Mouse (Mus musculus): Measurements from ENCODE around the gene Nol3. TPM values are rescaled to one million over a fixed set of nuclear protein-coding genes. Genes with fewer than 3 reads are reported as not detected.
A peak's percentile ranks its signal among the peaks of the same experiment; 100 is the strongest.

Nol3 gene
- total RNA-seq, 2 experiments from 2014 or later, result 22.3 to 22.8 TPM

DNA sequence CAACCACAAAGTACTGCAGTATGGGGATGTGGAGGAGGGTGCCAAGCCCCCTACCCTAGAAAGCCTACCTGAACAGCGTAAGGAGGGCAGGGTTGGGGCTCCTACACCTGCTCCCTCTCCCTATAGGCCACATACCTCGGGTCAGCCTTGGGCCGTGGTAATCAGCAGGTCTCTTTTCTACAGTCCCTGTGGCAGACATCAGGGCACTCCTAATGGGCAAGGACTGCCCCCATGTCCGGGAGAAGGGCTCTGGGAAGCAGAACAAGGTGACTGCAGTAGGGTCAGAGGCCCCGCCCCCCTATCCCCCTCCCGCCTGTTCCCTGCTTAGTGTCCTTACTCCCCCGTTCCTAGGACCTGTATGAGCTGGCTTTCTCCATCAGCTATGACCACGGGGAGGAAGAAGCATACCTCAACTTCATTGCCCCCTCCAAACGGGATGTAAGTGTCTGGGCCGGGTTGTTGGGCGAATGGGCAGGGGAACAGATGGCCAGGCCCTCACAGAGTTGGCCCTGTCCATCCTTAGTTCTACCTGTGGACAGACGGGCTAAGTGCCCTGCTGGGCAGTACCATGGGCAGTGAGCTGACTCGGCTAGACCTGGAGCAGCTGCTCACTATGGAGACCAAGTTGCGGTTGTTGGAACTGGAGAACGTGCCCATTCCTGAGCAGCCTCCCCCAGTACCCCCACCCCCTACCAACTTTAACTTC is 33.4 kb downstream of the Nol3 start:
- no peak for DNase-seq

DNA sequence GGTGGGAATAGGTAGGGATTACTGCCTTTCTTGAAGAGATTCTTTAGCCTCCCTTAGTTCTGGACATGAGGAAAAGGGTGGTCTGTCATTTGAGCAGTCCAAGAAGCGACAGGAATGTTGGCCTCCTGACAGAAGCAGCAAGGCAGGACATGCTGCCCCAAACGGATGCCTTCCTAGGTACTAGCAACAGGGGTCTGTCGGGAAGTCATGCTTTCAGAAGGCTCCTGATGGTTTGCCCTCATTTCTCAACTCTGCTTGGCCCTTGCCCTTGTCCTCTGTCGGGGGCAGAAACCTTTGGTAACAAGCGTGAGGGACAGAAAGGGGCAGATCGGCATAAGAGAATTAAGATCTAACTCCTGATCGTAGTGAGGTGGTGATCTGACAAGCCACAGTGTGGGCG is 34.2 kb downstream of the Nol3 start:
- DNase-seq, result no peak

DNA sequence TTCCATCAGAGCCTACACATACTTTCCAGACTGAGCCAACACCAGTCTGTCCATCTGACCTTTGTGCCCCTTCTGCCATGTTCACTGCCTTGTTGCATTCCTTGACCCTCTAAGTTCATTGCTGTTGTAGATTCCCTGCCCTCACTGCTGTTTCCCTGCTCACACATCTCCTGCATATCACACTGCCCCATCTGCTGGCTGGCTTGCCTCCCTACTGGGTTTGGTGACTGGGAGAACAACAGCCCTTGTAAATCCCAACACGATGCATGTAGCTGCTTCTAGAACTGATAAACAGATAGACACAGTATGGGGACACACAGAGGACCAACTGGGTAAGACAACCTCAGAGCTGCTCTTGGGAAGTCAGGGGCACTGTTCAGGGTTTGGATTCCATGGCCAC is 35.8 kb downstream of the Nol3 start:
- DNase-seq, result no peak

DNA sequence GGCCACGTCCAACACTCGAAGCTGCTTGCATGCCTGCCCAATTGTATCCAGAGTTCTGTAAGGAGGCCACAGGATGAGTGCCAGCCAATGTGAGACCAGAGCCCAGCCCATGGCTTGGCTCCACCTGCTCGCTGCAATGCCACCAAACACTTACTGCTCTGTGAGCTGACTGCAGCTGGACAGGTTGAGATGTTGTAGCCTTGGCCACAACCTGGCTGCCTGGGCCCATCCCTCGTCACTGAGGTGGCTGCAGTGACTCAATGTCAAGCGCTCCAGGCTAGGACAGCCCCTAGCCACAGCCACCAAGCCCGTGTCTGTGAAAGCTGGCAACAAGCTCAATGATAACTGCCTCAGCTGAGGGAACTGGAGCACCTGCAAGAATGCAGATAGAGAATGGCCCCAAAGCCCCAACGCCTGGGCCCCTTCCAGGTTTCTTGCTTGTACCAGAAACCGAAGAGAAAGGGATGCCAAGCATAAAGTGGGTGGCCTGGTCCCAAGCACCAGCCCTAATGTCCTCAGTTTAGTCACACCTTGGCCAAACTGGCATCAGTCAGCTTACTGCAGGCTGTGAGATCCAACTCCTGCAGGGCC is 37.0 kb downstream of the Nol3 start:
- no peak for DNase-seq

DNA sequence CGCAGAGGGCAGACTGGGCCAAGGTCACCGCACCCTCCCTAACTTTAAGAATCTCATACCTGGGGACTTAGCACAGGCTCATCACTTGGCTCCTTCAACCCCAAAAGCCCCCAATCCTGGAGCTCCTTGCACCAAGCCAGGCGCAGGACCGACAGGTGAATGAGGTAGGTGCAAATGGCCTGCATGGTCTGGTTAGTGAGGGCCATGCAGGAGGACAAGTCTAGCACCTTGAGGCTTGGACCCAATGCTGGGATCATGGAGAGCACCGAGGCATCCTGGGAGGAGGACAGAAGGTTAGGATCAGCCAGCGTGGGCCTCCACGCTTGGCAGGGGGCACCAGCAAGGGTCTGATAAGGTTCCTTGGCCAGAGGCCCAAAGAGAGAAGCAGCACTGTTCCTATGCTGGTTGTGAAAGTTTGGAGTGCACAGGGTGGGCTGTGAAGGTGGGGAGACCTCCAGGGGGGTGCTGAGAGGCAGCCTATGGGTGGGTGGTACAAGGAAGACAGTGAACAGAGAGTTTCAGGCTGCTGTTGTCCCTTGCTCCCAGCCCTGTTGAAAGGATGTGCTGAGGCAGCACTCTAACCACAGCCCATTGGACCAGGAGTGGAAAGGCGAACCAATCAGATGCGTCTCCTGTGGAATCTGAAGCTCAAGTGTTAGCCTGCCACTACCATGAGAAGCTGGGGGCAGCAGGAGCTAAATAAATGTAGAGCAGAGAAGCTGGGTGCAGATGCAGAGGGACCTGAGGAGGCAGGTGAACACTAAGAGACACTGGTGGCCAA is 37.9 kb downstream of the Nol3 start:
- no peak for DNase-seq

DNA sequence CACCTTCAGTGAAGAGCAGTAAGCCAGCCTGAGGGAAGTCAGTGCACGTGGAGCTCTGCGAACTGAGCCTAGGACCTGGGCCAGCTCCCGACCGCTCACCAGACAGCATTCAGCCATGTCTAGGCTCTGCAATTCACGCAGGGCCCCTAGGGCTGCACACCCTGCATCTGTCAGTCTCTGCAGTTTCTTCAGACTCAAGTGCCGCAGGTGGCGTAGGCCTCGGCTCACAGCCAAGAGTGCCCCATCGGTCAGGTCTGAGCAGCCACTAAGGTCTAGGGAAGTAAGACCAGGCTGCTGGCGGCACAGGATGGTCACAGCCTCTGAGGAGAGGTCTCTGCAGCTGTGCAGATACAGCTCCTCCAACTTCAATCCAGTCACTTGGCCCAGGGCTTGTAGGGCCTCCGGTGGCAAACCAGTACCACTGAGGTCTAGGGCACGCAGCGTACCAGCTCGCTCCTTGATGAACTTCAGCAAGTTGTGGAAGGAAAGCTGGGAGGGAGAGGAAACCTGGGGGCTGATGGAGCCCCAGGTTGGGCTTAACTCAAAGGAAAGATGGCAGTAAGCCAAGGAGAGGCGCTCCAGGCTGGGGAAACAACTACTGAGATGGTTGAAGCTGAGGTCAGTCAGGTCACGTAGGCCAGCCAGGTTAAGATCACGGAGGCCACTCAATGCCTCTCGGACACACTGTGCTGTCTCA is 39.3 kb downstream of the Nol3 start:
- DNase-seq, result no peak

DNA sequence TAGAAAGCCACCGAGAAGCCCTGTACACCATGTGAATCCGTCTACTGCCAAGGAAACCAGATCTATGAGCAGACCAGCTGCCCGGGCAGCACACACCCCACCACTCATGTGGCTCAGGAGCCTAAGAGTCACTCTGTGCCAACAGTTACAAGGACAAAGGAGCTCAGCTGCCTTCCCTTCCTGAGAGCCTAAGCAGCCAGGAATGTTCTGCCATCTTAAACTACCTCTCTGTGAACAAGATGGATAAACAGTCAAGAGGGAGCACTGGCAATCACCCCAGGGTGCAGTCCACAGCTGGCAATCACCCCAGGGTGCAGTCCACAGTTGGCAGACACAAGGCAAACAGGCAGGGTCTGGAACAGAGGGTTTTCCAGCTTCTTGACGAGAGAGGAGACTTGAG is 42.0 kb downstream of the Nol3 start:
- no peak for DNase-seq

DNA sequence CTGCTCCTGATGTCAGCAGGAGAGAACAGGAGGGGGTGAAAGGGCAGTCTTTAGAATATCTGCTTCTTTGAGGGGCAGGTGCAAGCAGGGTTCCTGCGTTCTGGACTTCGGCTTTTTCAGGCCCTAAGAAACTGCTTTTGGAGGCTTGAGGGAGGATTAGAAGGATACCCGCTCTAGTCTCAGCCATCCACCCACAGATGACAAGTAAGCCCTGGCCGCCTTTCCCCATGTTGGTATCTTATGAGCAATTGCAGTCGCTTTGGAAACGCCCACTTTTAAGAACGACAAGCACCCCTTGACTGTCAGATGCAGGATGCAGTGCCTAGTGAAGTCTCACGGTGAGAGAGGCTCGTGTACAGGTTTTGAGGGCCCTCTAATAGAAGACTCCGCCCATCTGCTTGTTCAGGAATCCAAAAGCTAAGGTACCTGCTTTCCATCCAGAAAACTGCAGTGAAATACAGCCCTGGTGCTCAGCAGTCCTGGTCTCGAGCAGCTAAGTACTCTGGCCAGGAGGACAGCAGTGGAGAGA is 42.8 kb downstream of the Nol3 start:
- no peak for DNase-seq

DNA sequence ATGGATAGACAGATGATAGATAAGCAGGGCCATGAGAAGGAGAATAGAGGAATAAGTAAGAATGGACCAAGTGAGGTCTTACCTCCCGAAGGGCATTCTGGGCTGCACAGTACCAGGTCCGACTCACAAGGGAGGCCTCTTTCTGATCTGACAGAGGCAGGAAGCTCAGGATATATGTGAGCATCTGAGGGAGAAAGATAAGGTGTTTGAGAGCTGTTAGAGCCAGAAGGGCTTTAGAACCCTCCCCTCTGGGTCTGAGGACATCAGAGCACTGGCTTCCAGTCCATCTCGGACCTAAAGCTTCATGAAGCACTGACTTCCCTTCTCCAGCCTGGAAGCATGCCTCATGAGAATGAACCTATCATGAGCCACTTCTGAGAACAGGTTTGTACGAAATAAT is 47.2 kb downstream of the Nol3 start:
- DNase-seq, result no peak

DNA sequence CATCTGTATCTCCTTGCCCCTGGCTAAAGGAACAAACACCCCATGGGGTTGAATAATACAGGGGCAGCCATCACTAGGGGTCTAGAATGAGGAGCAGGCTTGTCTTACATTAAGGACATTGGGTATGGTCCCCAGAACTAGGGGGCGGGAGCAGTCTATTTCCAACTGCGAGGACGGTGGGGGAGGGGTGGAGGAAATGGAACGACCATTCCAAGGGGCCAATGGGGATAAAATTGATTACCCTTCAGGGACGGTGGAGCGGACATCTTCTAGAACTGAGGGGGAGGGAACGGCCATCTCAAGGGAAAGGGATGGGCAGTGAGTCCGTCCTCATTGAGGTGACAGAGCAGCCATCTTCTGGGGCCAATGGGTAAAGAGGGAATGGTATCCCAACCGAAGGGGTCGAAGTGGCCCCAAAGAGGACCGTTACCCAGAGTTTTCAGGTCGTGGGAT is 49.7 kb downstream of the Nol3 start:
- no peak for DNase-seq

DNA sequence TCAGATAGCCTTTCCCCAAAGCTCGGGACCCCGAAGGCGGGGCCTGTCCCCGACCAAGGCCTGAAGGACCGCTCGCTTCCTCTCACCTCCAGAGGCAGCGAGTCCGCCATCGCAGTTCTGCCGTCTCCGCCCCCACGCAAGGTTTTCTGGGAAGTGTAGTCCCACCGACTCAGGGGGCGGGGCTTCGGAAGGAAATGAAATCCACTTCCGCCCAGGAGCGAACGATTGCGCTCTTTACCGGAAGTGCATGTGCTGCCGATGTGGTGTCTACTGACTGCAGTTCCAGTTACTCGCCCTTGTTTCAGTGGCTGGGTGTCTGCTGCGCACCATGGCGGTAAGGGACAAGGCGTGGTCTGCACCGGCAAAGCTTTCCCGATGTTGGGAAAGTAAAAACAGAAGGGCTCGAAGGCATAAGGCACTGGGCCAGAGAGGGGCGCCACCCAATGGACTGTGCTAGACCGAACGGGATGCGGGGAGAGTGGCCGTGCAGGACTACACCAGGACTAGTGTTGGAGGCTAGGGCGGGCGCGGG is 50.3 kb downstream of the Nol3 start, which contains the start of the genes Lrrc29 and Tmem208:
Lrrc29 (minus strand) TSS at position 138 of the 532 bp plus-strand sequence.
Tmem208 (plus strand) TSS at position 214 of the 532 bp plus-strand sequence.
- peak; percentile 97 for DNase-seq

DNA sequence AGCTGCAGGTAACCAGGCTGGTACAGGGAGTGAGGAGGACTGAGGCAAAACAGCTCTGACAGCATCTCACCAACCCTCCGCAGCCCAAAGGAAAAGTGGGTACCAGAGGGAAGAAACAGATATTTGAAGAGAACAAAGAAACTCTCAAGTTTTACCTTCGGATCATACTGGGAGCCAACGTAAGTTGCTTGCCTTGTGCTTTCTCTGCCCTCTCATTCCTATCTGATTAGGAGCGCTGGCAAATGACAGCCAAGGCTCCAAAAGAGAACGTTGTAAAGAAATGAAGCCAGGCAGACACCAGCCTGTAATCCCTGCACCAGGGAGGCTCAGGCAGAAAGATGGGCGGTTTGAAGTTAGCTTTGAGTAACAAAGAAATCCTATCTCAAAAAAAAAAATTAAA is 51.0 kb downstream of the Nol3 start:
- no peak for DNase-seq

DNA sequence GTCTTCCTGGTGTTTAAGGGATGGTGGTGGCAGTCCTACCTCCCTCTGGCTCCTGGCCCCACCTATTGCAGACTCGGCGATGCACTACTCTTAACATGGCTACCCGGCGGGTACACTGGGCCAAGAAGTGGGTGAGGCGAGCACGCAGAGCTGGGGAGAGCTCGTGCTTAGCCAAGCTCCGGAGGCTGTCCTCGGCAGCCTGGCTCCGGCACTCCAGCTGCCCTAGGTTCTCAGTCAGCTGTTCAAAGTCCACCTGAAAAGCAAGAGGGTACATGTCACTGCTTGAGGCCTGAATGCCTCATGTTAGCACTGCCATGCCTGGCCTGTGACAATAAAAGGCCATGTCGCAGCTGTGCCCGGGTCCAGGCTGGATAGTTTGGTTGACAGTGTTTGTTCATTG is 54.4 kb downstream of the Nol3 start:
- no peak for DNase-seq

DNA sequence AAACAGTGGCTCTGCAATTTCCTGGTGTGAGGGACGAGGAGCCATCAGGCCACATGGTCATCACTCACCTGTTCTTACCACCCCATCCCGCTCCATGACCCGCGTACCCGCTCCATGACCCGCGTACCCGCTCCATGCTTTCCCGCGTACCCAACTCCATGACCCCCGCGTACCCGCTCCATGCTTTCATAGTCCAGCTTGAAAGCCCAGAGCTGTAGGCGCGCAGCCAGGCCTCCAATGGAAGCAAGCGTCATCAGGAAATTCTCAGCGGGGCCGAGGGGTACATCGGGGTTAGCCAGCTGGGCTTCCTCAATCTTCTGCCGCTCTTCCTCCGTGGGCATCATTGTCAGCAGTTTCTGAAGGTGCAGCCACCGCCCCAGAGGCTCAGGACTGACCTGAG is 55.5 kb downstream of the Nol3 start:
- no peak for DNase-seq

Small RNA genes lying within 50 kb of the gene (microRNA-seq; reads per million reads assigned to microRNA genes)
- gene Gm27320, result 0 reads per million in 2 experiments
- gene Mir328, result 452 to 557 reads per million in 2 experiments

Other genes with a start within 250 kb of the Nol3 start
- not detected for gene Ces3a, start 227.5 kb upstream of the Nol3 start, total RNA-seq (2021)
- not detected for gene Ces3b, start 192.4 kb upstream of the Nol3 start, total RNA-seq (2021)
- gene Ces4a, start 144.3 kb upstream of the Nol3 start, total RNA-seq (2021), result not detected
- 10 to 100 TPM; 39.8 to 46.9 TPM for gene Cbfb, start 105.5 kb upstream of the Nol3 start, total RNA-seq (2021)
- 10 to 100 TPM; 16.1 to 18.4 TPM for gene D230025D16Rik, start 51.0 kb upstream of the Nol3 start, total RNA-seq (2021)
- gene B3gnt9, start 21.0 kb upstream of the Nol3 start, total RNA-seq (2021), result 1 to 10 TPM; 8.6 to 9.9 TPM
- 1 to 10 TPM; 3.3 to 4.4 TPM for gene Tradd, start 11.5 kb upstream of the Nol3 start, total RNA-seq (2021)
- gene Fbxl8, start 11.5 kb upstream of the Nol3 start, total RNA-seq (2021), result 1 to 10 TPM in 1 of 2 experiments, under 1 TPM in 1; 0.85 to 1.6 TPM
- gene Hsf4, start 6.3 kb upstream of the Nol3 start, total RNA-seq (2021), result under 1 TPM; 0.42 to 0.70 TPM
- 1 to 10 TPM; 2.3 to 3.1 TPM for gene 4931428F04Rik, start 13.7 kb downstream of the Nol3 start, total RNA-seq (2021)
- 1 to 10 TPM; 3.9 to 9.1 TPM for gene Exoc3l, start 20.0 kb downstream of the Nol3 start, total RNA-seq (2021)
- gene E2f4, start 21.5 kb downstream of the Nol3 start, total RNA-seq (2021), result 10 to 100 TPM; 18.7 to 22.3 TPM
- under 1 TPM; 0.77 to 0.80 TPM for gene Elmo3, start 29.5 kb downstream of the Nol3 start, total RNA-seq (2021)
- gene Lrrc29, start 50.1 kb downstream of the Nol3 start, total RNA-seq (2021), result 1 to 10 TPM; 1.5 to 2.4 TPM
- 10 to 100 TPM; 23.6 to 27.1 TPM for gene Tmem208, start 50.2 kb downstream of the Nol3 start, total RNA-seq (2021)
- gene Fhod1, start 71.8 kb downstream of the Nol3 start, total RNA-seq (2021), result 10 to 100 TPM in 1 of 2 experiments, 1 to 10 TPM in 1; 8.9 to 14.7 TPM
- gene Slc9a5, start 72.7 kb downstream of the Nol3 start, total RNA-seq (2021), result 1 to 10 TPM; 1.4 to 2.4 TPM
- under 1 TPM; 0.07 to 0.79 TPM for gene Plekhg4, start 97.1 kb downstream of the Nol3 start, total RNA-seq (2021)
- gene Kctd19, start 137.4 kb downstream of the Nol3 start, total RNA-seq (2021), result under 1 TPM in 1 of 2 experiments, not detected in 1; 0.07 TPM
- 1 to 10 TPM in 1 of 2 experiments, under 1 TPM in 1; 0.93 to 1.1 TPM for gene Lrrc36, start 137.4 kb downstream of the Nol3 start, total RNA-seq (2021)
- gene Tppp3, start 195.4 kb downstream of the Nol3 start, total RNA-seq (2021), result 100 to 1,000 TPM; 260 to 285 TPM
- 10 to 100 TPM; 10.9 to 15.9 TPM for gene Zdhhc1, start 220.8 kb downstream of the Nol3 start, total RNA-seq (2021)
- 1 to 10 TPM; 4.4 to 4.5 TPM for gene Hsd11b2, start 242.6 kb downstream of the Nol3 start, total RNA-seq (2021)